In genomic region chr14:76592721-76593120, GRCm38 (mm10) we compare ENCODE assay signal across 26 mouse cellular contexts. TPM values are rescaled to one million over a fixed set of nuclear protein-coding genes. Genes with fewer than 3 reads are reported as not detected.
DNase-seq lines count a peak whose midpoint lies in the region; ATAC-seq and TF ChIP-seq lines count a peak whose summit lies in the region.
"Had no signal": no experiment of that assay in that cellular context is flagged by ENCODE, and none has a peak within 500 bp of the region (broad histone marks: within the 10 kb centered on the region; RNA-seq: fewer than 3 reads in every experiment).

No protein-coding gene starts in this region.

- H3K27ac ChIP-seq in heart, embryonic 10.5 days: 0 out of 2 replicates have a peak overlapping the region, but pooled peaks have one; percentile 16
- H3K27ac ChIP-seq in testis, adult 2 months (ENCODE audit: control insufficient read depth, insufficient read depth, low read depth, low read length): peak overlapping the region; percentile 87
- H3K27ac ChIP-seq: forebrain, embryonic 10.5 days; forebrain, embryonic 13.5 days; heart, adult 2 months; heart, embryonic 15.5 days; hindbrain, embryonic 10.5 days; hindbrain, embryonic 13.5 days; intestine, embryonic 15.5 days had no signal

- no peaks in the 10 kb centered on the region for H3K27me3 ChIP-seq in heart, embryonic 10.5 days (ENCODE audit: insufficient read depth, poor library complexity, severe bottlenecking)
- no peaks in the 10 kb centered on the region for H3K27me3 ChIP-seq in testis, adult 2 months (ENCODE audit: control insufficient read depth, insufficient read depth, low read length)
- H3K27me3 ChIP-seq: forebrain, embryonic 13.5 days; heart, embryonic 12.5 days; heart, embryonic 15.5 days; hindbrain, embryonic 13.5 days; intestine, embryonic 15.5 days; Patski had no signal

- no peak for ATAC-seq in cerebellum, adult (ENCODE audit: insufficient number of reproducible peaks, low FRiP score, low TSS enrichment)
- no peak for ATAC-seq in CD4-positive, CD25-positive, alpha-beta regulatory T cell, adult 4 months
- ATAC-seq: forebrain, embryonic 13.5 days; forebrain, embryonic 16.5 days; hindbrain, embryonic 16.5 days; intestine, embryonic 15.5 days; Patski had no signal

- H3K9me3 ChIP-seq in heart, embryonic 10.5 days: no peaks in the 10 kb centered on the region
- H3K9me3 ChIP-seq: forebrain, embryonic 10.5 days; forebrain, embryonic 13.5 days; heart, embryonic 12.5 days; heart, embryonic 15.5 days; hindbrain, embryonic 10.5 days; hindbrain, embryonic 13.5 days; intestine, embryonic 15.5 days had no signal

- peaks cover 10% of the 10 kb centered on the region for H3K4me1 ChIP-seq in heart, embryonic 10.5 days
- H3K4me1 ChIP-seq in testis, adult 2 months (ENCODE audit: control insufficient read depth, insufficient read depth, low read length): peaks cover 8% of the 10 kb centered on the region
- H3K4me1 ChIP-seq: forebrain, embryonic 13.5 days had no signal

- 90% methylated on average over 12 of the region's 12 CpGs for WGBS in heart, embryonic 10.5 days

- no peak for TF ChIP-seq CTCF in testis, adult 2 months (IDR thresholded peaks at IDR 0.05; ENCODE audit: control insufficient read depth, insufficient read depth, insufficient replicate concordance, low read depth, low read length)

- no peak for TF ChIP-seq POLR2A in testis, adult 2 months (IDR thresholded peaks at IDR 0.05; ENCODE audit: control insufficient read depth, low read depth, low read length)

- H3K36me3 ChIP-seq in heart, embryonic 10.5 days: no peaks in the 10 kb centered on the region
- no peaks in the 10 kb centered on the region for H3K36me3 ChIP-seq in testis, adult 2 months (ENCODE audit: control insufficient read depth, insufficient read depth, low read length)
- H3K36me3 ChIP-seq: forebrain, embryonic 10.5 days; G1E; heart, embryonic 12.5 days; heart, embryonic 15.5 days; hindbrain, embryonic 10.5 days; hindbrain, embryonic 13.5 days; intestine, embryonic 15.5 days had no signal

- peak; percentile 62 to 65 for DNase-seq in cerebellum, postnatal 10 days
- no peak for DNase-seq in heart, embryonic 10.5 days (ENCODE audit: low spot score)
- DNase-seq in heart, adult 8-10 months (ENCODE audit: low spot score): no peak
- no peak for DNase-seq in testis, postnatal 14 days (ENCODE audit: low spot score)
- DNase-seq: B cell, adult 2 months; gastrocnemius, postnatal 10 days; gastrocnemius, postnatal 36 days; heart, adult 2 months; heart, postnatal 10 days; heart, postnatal 36 days; kidney, adult 11 months had no signal

- no peak overlapping the region for H3K4me3 ChIP-seq in heart, embryonic 10.5 days
- H3K4me3 ChIP-seq in testis, adult 2 months (ENCODE audit: control insufficient read depth, low read depth, low read length): no peak overlapping the region
- H3K4me3 ChIP-seq: forebrain, embryonic 10.5 days; forebrain, embryonic 13.5 days; heart, adult 2 months; heart, embryonic 12.5 days; heart, embryonic 15.5 days; hindbrain, embryonic 10.5 days; hindbrain, embryonic 13.5 days; intestine, embryonic 15.5 days had no signal

RNA-seq across cellular contexts. Expression of gene Serp2, which starts 36.0 kb away (rescaled TPM):
- polyA plus RNA-seq in heart, embryonic 10.5 days (2016; fragmentation: Nextera tagmentation; extraction: Ambion mirVana): 25.3 and 27.0 TPM in 2 replicates
- 1 to 10 TPM in 1 of 4 experiments, under 1 TPM in 1, not detected in 2; 0.54 to 1.0 TPM for total RNA-seq in heart, adult 8-10 months (2022)
- polyA plus RNA-seq in testis, adult 2 months (2012; rRNA removed): 73.8 and 80.3 TPM in 2 replicates
- polyA plus RNA-seq in CD4-positive, CD25-positive, alpha-beta regulatory T cell, adult 4 months (2017; shearing (Covaris generic)): 1 to 10 TPM; 1.3 to 2.1 TPM
- total RNA-seq: G1E; granulocyte monocyte progenitor cell, adult 5-6 weeks had no signal
- polyA plus RNA-seq: G1E had no signal

Comparison
In these comparisons a context has a peak if more than half of its experiments do, and no peak if none do; other contexts are left out.
1. DNase-seq: peak in cerebellum, postnatal 10 days (2 of 2); none in heart, embryonic 10.5 days (single experiment), heart, adult 8-10 months (single experiment) and testis, postnatal 14 days (single experiment).